Mouse (Mus musculus) heart, embryonic 11.5 days (tissue): ENCODE data around the gene Praf2. TPM values are rescaled to one million over a fixed set of nuclear protein-coding genes. Genes with fewer than 3 reads are reported as not detected.
"Not testable (repeated sequence)": the region's sequence is repeated elsewhere in the genome, so short reads cannot be mapped to it uniquely, and the experiment has no call there.

Experiments
- ATAC-seq: fragments of 200-750 bp; cut with Nextera tagmentation; replicated peaks from 2 replicates; pipeline ENCODE4 v1.8.0; 2017; ENCODE audit warnings: moderate library complexity; ENCODE audit not compliant: insufficient number of reproducible peaks, low FRiP score, low TSS enrichment
- H3K27ac ChIP-seq: fragments of 300-500 bp; sonication (generic); 2 replicates; pipeline ENCODE4 v1.5.1; 2014; ENCODE audit warnings: mild to moderate bottlenecking, low read depth, low read length
- H3K27me3 ChIP-seq: fragments of 300-500 bp; sonication (generic); 2 replicates; pipeline ENCODE4 v1.6.1; 2014; ENCODE audit warnings: mild to moderate bottlenecking, low read length, mixed read lengths; ENCODE audit not compliant: control insufficient read depth, insufficient read depth
- H3K36me3 ChIP-seq: fragments of 300-500 bp; sonication (generic); 2 replicates; pipeline ENCODE4 v1.6.1; 2014; ENCODE audit warnings: mild to moderate bottlenecking, low read length, moderate library complexity, mixed read lengths; ENCODE audit not compliant: control insufficient read depth, insufficient read depth
- H3K4me1 ChIP-seq: fragments of 300-500 bp; sonication (generic); 2 replicates; pipeline ENCODE4 v1.6.1; 2014; ENCODE audit warnings: low read length; ENCODE audit not compliant: control insufficient read depth, insufficient read depth
- H3K4me2 ChIP-seq: fragments of 300-500 bp; sonication (generic); 2 replicates; pipeline ENCODE4 v1.6.1; 2014; ENCODE audit warnings: mild to moderate bottlenecking, moderate library complexity
- H3K4me3 ChIP-seq: fragments of 300-500 bp; sonication (generic); 2 replicates; pipeline ENCODE4 v1.5.1; 2014; ENCODE audit warnings: low read depth, low read length
- H3K9ac ChIP-seq: fragments of 300-500 bp; sonication (generic); 2 replicates; pipeline ENCODE4 v1.6.1; 2014; ENCODE audit warnings: mild to moderate bottlenecking, low read depth, low read length, moderate library complexity
- H3K9me3 ChIP-seq: fragments of 300-500 bp; sonication (generic); replicated peaks from 2 replicates; pipeline ENCODE4 v1.6.1; 2016; ENCODE audit warnings: low read length; ENCODE audit not compliant: control insufficient read depth
- WGBS: fragments of 180-500 bp; shearing (Covaris S2); extraction: QIAGEN DNeasy Blood & Tissue Kit; methylation state at CpG from one replicate; pipeline ENCODE4 v1.1.7; 2014; ENCODE audit not compliant: insufficient replicate concordance; 5-methylcytosine and 5-hydroxymethylcytosine counted together
- polyA plus RNA-seq: library from polyadenylated mRNA; unstranded; fragments of >200 nt; fragmentation: Nextera tagmentation; extraction: Ambion mirVana; gene quantifications from 2 replicates; pipeline ENCODE4 v1.2.1, GENCODE M21; 2014

Praf2 gene
- polyA plus RNA-seq, 1 experiment from 2014 or later = 52.3 TPM

DNA sequence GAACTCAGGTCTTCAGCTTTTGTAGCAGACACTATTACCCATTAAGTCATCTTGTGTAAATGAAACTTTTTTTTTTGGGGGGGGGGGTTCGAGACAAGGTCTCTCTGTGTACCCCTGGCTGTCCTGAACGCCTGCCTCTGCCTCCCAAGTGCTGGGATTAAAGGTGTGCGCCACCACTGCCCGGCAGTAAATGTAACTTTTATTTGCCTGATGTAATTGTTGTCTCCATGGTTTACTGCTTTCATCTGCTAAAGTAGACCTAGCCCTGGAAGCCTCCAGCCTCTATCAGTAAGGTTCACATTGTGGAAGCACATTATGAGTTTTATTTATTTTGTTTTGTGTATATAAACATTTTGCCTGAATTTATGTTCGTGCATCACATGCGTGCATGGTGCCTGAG is 31.7 kb upstream of the Praf2 start:
- 38% methylated on average over 6 of the region's 6 CpGs for WGBS
- H3K27ac ChIP-seq = no peak overlapping the region
- no peaks in the 10 kb centered on the region for H3K4me1 ChIP-seq
- peak overlapping the region; percentile 67; the same call in 1 of the 2 replicates for H3K4me3 ChIP-seq
- H3K9ac ChIP-seq = no peak overlapping the region
- H3K9me3 ChIP-seq = no peaks in the 10 kb centered on the region
- ATAC-seq = no peak
- no peaks in the 10 kb centered on the region for H3K27me3 ChIP-seq
- H3K4me2 ChIP-seq = peak overlapping the region; percentile 51
- H3K36me3 ChIP-seq = no peaks in the 10 kb centered on the region; the same call in 1 of the 2 replicates

DNA sequence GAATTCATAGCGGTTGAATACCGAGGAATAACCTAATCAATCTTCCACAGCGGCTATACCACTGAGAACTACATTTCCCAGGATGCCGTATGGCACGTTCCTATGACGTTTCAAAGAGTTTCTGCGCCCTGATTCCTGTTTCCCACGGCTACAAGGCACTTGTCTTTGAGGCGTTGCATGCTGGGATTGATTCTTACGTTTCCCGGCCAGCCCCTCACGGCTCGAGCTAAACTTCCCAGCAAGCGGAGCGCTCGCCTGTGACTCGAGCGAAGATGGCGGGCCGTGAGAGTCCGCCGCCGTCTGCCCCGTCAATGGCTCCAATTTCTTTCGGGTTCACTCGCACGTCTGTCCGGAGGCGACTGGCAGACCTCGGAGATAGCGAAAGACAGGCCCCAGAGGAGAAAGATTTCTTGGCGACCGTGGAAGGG is 31.3 kb upstream of the Praf2 start, which contains the start of gene Gpkow:
TSS of gene Gpkow (plus strand) at position 178 of the 428 bp plus-strand sequence.
- ATAC-seq = peak; percentile 85
- Histone ChIP-seq H3K4me3 (peak within 1 kb of the TSS; percentile 67), H3K9ac (peak within 1 kb of the TSS; percentile 75), H3K27ac (no peak within 1 kb of the TSS; the same call in 1 of the 2 replicates), H3K36me3 (no peaks in the 10 kb centered on the region; the same call in 1 of the 2 replicates), H3K27me3 (no peaks in the 10 kb centered on the region), H3K4me2 (peak within 1 kb of the TSS; percentile 67), H3K9me3 (no peaks in the 10 kb centered on the region), H3K4me1 (no peaks in the 10 kb centered on the region)
- WGBS = 9% methylated on average over 33 of the region's 33 CpGs

- H3K4me1 ChIP-seq, H3K36me3 ChIP-seq, H3K27me3 ChIP-seq, H3K9me3 ChIP-seq, H3K27ac ChIP-seq, ATAC-seq: not testable (repeated sequence)
- H3K9ac ChIP-seq = 0 out of 2 replicates have a peak overlapping the region, but pooled peaks have one; percentile 46
- WGBS = 31% methylated on average over 4 of the region's 12 CpGs
- H3K4me2 ChIP-seq = peak overlapping the region; percentile 61
- peak overlapping the region; percentile 37 for H3K4me3 ChIP-seq
These were observed 14.5 kb upstream of the Praf2 start for GRCm38 (mm10) chrX:7713764-7714134.

DNA sequence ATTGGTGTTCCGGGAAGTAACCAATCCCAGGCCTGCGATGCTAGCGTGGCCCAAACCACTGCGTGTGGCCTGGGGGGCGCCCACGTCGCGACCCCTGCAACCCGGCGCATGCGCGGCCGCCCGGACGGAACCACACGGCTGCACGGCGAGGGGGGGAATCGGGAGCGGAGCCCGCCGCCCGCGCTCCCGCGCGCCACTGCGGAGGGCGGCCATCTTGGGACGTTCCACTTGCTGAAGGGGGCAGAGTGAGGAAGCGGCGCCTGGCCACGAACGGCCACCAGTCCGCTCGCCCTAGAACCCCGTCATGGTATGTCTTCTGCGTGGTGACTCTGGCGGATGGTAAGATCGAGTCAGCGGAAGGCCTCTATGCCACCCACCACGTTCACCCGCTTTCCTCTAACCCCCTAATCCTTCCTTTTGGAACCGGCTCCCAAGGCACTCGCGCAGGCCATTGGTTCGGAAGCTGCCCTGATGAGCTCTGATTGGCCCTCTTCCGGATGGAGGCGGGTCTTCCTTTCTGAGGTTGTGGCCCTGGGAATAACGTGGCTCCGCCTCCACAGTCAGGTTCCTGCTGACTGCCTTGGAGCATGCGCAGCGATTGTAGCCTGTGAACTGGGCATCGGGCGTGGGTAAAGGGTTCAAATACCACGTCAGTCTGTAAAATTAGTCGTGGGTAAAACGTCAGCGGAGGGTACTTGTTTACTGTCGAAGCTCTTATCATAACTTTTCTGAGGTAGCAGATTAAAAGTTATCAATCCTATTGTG is 13.9 kb upstream of the Praf2 start, which contains the start of gene Wdr45:
TSS of gene Wdr45 (plus strand) at position 199 of the 765 bp plus-strand sequence.
- Histone ChIP-seq H3K9ac (0 out of 2 replicates have a peak within 1 kb of the TSS, but pooled peaks have one; percentile 46), H3K4me3 (peak within 1 kb of the TSS; percentile 37)

DNA sequence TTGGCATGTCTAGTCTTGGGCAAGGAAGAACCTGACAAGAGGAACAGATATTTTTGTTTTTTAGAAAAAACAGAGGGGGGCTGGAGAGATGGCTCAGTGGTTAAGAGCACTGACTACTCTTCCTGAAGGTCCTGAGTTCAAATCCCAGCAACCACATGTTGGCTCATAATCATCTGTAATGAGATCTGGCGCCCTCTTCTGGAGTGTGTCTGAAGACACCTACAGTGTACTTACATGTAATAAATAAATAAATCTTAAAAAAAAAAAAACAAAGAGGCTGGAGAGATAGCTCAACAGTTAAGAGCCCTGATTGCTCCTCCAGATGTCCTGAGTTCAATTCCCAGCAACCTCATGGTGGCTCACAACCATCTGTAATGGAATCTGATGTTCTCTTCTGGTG is 12.2 kb upstream of the Praf2 start:
- not testable (repeated sequence) for H3K9me3 ChIP-seq, H3K27ac ChIP-seq, H3K4me3 ChIP-seq, H3K4me1 ChIP-seq, H3K9ac ChIP-seq, H3K36me3 ChIP-seq, H3K4me2 ChIP-seq, ATAC-seq, H3K27me3 ChIP-seq
- WGBS = 53% methylated on average over 1 of the region's 1 CpGs

More for the DNA sequence above, 13.9 kb upstream of the Praf2 start, which contains the start of gene Wdr45:
- H3K27me3 ChIP-seq, H3K9me3 ChIP-seq, H3K27ac ChIP-seq, H3K4me1 ChIP-seq, H3K36me3 ChIP-seq: not testable (repeated sequence)
- WGBS = 16% methylated on average over 35 of the region's 60 CpGs
- peak within 1 kb of the TSS; percentile 61 for H3K4me2 ChIP-seq
- ATAC-seq = peak; percentile 95

DNA sequence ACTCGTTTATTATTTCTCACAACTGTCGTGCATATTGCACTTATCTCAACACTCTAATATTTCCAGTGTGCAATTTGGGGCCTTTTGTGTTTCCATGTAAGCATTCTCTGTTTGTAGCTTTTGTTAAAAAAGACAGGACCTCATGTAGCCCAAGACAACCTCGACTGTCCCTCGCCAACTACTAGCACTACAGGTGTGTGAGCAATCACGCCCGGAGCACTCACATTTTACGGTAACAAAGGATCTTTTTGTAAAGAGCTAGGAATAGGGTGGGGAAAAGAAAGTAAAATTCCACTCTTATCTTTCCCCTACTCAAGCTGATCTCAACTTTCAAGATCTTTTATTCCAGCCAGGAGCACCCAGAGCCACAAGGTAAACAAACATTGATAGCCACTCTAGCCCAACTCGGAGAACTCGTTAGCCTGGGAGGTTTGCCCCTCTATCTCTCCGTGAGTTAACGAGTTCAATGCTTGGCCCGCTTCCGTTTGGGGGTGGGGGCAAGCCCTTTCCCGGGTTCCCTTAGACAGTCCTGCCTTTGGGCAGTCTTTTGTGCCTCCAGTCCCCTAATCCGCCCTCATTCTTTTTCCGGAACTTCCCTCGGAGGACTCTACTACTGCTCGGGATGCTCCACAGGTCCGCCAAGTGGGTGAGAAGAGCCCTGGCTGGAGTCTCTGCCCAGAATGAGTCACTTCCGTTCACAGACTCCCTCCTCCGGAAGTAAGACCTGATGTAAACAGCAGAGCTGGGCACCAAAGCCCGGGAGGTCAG is 6.5 kb upstream of the Praf2 start, which contains the start of gene Gm45208:
TSS of gene Gm45208 (plus strand) at position 732 of the 768 bp plus-strand sequence.
- peaks cover 2% of the 10 kb centered on the region; the same call in 1 of the 2 replicates for H3K36me3 ChIP-seq
- peak within 1 kb of the TSS; percentile 63 for H3K4me3 ChIP-seq
- H3K4me2 ChIP-seq = peak within 1 kb of the TSS; percentile 71
- peak; percentile 72 for ATAC-seq
- H3K4me1 ChIP-seq = peaks cover 3% of the 10 kb centered on the region; the same call in 1 of the 2 replicates
- WGBS = 17% methylated on average over 22 of the region's 22 CpGs
- no peaks in the 10 kb centered on the region for H3K9me3 ChIP-seq
- H3K9ac ChIP-seq = peak within 1 kb of the TSS; percentile 78
- H3K27ac ChIP-seq = peak within 1 kb of the TSS; percentile 94
- no peaks in the 10 kb centered on the region for H3K27me3 ChIP-seq

GRCm38 (mm10) chrX:7722282-7722611 is 6.0 kb upstream of the Praf2 start:
- peaks cover 2% of the 10 kb centered on the region; the same call in 1 of the 2 replicates for H3K36me3 ChIP-seq
- peak overlapping the region; percentile 71 for H3K4me2 ChIP-seq
- 16% methylated on average over 11 of the region's 11 CpGs for WGBS
- H3K27me3 ChIP-seq = no peaks in the 10 kb centered on the region
- H3K27ac ChIP-seq = peak overlapping the region; percentile 94
- peaks cover 3% of the 10 kb centered on the region; the same call in 1 of the 2 replicates for H3K4me1 ChIP-seq
- peak; percentile 55; the same call in 1 of the 2 replicates for ATAC-seq
- H3K9me3 ChIP-seq = no peaks in the 10 kb centered on the region
- H3K4me3 ChIP-seq = peak overlapping the region; percentile 63
- peak overlapping the region; percentile 78 for H3K9ac ChIP-seq

DNA sequence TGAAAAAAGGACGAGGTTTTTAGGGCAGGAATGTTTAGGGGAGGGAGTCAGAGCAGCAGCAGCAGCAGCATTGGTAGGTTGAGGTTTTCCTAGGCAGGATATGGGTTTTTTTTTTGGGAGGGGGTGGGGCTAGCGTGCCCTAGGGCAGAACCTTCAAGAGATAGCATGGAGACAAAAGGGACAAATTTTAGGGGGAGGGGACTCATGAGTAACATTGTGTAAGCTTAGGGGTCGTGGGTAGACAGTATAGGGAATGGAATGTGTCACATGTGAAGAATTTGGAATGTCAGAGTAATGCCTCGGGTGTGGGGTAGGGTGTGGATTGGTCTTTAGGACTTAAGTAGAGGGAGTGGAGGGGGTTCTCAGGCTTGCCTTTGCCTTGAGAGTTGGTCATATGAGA is 5.5 kb upstream of the Praf2 start:
- peak overlapping the region; percentile 63 for H3K4me3 ChIP-seq
- no peak for ATAC-seq
- no peaks in the 10 kb centered on the region for H3K27me3 ChIP-seq
- 21% methylated on average over 4 of the region's 4 CpGs for WGBS
- H3K36me3 ChIP-seq = peaks cover 2% of the 10 kb centered on the region; the same call in 1 of the 2 replicates
- H3K9ac ChIP-seq = peak overlapping the region; percentile 78; the same call in 1 of the 2 replicates
- H3K27ac ChIP-seq = no peak overlapping the region
- H3K4me1 ChIP-seq = peaks cover 3% of the 10 kb centered on the region; the same call in 1 of the 2 replicates
- H3K4me2 ChIP-seq = peak overlapping the region; percentile 71
- H3K9me3 ChIP-seq = no peaks in the 10 kb centered on the region
